Mouse (Mus musculus) hindbrain, embryonic 14.5 days (tissue): ENCODE data around the gene Mfsd4b4. TPM values are rescaled to one million over a fixed set of nuclear protein-coding genes. Genes with fewer than 3 reads are reported as not detected.
"Not testable (repeated sequence)": the region's sequence is repeated elsewhere in the genome, so short reads cannot be mapped to it uniquely, and the experiment has no call there.

Experiments
- ATAC-seq: fragments of 200-750 bp; cut with Nextera tagmentation; 2 replicates; pipeline ENCODE4 v1.8.0; 2017; ENCODE audit warnings: moderate number of reproducible peaks, mild to moderate bottlenecking, moderate TSS enrichment, moderate library complexity; ENCODE audit not compliant: low FRiP score
- DNase-seq: peaks from one replicate; pipeline ENCODE4 v3.0.0-alpha.2; 2015; ENCODE audit warnings: low spot score
- H3K27ac ChIP-seq: fragments of 300-500 bp; sonication (generic); 2 replicates; pipeline ENCODE4 v1.5.1; 2014; ENCODE audit warnings: mild to moderate bottlenecking, moderate library complexity
- H3K27me3 ChIP-seq: fragments of 300-500 bp; sonication (generic); 2 replicates; pipeline ENCODE4 v1.6.1; 2014; ENCODE audit warnings: mild to moderate bottlenecking, low read length, mixed read lengths; ENCODE audit not compliant: control insufficient read depth, insufficient read depth
- H3K36me3 ChIP-seq: fragments of 300-500 bp; sonication (generic); replicated peaks from 2 replicates; pipeline ENCODE4 v1.6.1; 2014; ENCODE audit not compliant: control insufficient read depth, insufficient read depth
- H3K4me1 ChIP-seq: fragments of 300-500 bp; sonication (generic); replicated peaks from 2 replicates; pipeline ENCODE4 v1.6.1; 2014; ENCODE audit warnings: antibody characterized with exemption, low read length, mixed read lengths; ENCODE audit not compliant: control insufficient read depth, insufficient read depth
- H3K4me2 ChIP-seq: fragments of 300-500 bp; sonication (generic); replicated peaks from 2 replicates; pipeline ENCODE4 v1.6.1; 2014; ENCODE audit warnings: mild to moderate bottlenecking, moderate library complexity
- H3K4me3 ChIP-seq: fragments of 300-500 bp; sonication (generic); replicated peaks from 2 replicates; pipeline ENCODE4 v1.5.1; 2014; ENCODE audit warnings: mild to moderate bottlenecking, low read length
- H3K9ac ChIP-seq: fragments of 300-500 bp; sonication (generic); 2 replicates; pipeline ENCODE4 v1.6.1; 2014
- H3K9me3 ChIP-seq: fragments of 300-500 bp; sonication (generic); 2 replicates; pipeline ENCODE4 v1.6.1; 2016; ENCODE audit warnings: low read length; ENCODE audit not compliant: control insufficient read depth
- WGBS: fragments of 180-500 bp; shearing (Covaris S2); extraction: QIAGEN DNeasy Blood & Tissue Kit; methylation state at CpG from one replicate; pipeline ENCODE4 v1.1.7; 2014; 5-methylcytosine and 5-hydroxymethylcytosine counted together
- polyA plus RNA-seq: library from polyadenylated mRNA; unstranded; fragments of >200 nt; fragmentation: Nextera tagmentation; extraction: Ambion mirVana; gene quantifications from 2 replicates; pipeline ENCODE4 v1.2.1, GENCODE M21; 2014

Mfsd4b4 gene
- 3.7 and 4.4 TPM in 2 replicates for polyA plus RNA-seq

GRCm38 (mm10) chr10:39898874-39899371 lies at the start of gene Mfsd4b4:
Mfsd4b4 (minus strand) TSS chr10:39899238.
- peak within 1 kb of the TSS; percentile 95 for H3K9ac ChIP-seq
- H3K4me1 ChIP-seq, result peaks cover 12% of the 10 kb centered on the region
- peak; percentile 99 for ATAC-seq
- no peaks in the 10 kb centered on the region for H3K9me3 ChIP-seq
- H3K4me3 ChIP-seq, result peak within 1 kb of the TSS; percentile 82
- H3K4me2 ChIP-seq, result peak within 1 kb of the TSS; percentile 93
- H3K36me3 ChIP-seq, result no peaks in the 10 kb centered on the region; the same call in 1 of the 2 replicates
- peak; percentile 92 for DNase-seq
- WGBS, result under 1% methylated on average over 41 of the region's 41 CpGs
- no peaks in the 10 kb centered on the region for H3K27me3 ChIP-seq
- peak within 1 kb of the TSS; percentile 88 for H3K27ac ChIP-seq

GRCm38 (mm10) chr10:39947195-39947594 lies 48.2 kb upstream of the Mfsd4b4 start:
- ATAC-seq, H3K27me3 ChIP-seq, H3K36me3 ChIP-seq, H3K9me3 ChIP-seq, H3K4me2 ChIP-seq, H3K4me1 ChIP-seq, DNase-seq, H3K4me3 ChIP-seq, H3K27ac ChIP-seq, H3K9ac ChIP-seq: not testable (repeated sequence)
- WGBS, result 80% methylated on average over 3 of the region's 3 CpGs

- Histone ChIP-seq H3K4me1 (no peaks in the 10 kb centered on the region), H3K9ac (no peak overlapping the region), H3K27ac (no peak overlapping the region), H3K27me3 (no peaks in the 10 kb centered on the region), H3K36me3 (no peaks in the 10 kb centered on the region), H3K4me2 (no peak overlapping the region), H3K9me3 (no peaks in the 10 kb centered on the region), H3K4me3 (no peak overlapping the region)
- WGBS, result 86% methylated on average over 7 of the region's 7 CpGs
- DNase-seq, result no peak
- no peak for ATAC-seq
Measured at GRCm38 (mm10) chr10:39936553-39936952, 37.5 kb upstream of the Mfsd4b4 start.

DNA sequence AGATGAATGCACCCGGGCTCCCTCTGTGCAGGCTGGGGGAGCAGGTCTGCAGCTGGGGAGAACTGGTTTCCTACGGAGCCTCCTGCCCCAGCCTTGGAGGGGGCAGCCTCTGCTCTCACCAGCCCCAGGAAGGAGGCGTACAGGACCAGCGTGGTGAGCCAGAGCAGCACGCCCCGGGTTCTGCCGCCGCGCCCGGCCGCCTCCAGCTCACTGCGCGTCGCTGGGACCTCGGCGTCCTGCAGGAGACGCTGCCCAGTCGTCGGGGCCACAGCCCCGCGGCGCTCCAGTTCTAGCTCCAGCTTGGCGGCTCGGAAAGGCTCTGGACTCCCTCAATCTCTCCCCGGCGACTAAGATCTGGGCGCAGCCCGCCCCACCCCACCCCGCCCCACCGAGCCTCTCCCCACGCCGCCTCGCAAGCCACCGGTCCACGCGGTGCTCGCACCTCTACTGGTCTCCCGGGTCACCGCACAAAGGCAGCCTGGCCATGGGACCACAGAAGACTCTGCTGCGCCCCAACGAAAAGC lies 27.6 kb upstream of the Mfsd4b4 start, which contains the start of gene Mfsd4b2:
Gene Mfsd4b2 (minus strand): TSS at position 308 of the 524 bp plus-strand sequence.
- Histone ChIP-seq H3K27ac (no peak within 1 kb of the TSS), H3K36me3 (no peaks in the 10 kb centered on the region), H3K4me1 (peaks cover 7% of the 10 kb centered on the region; the same call in 1 of the 2 replicates), H3K27me3 (peaks cover 18% of the 10 kb centered on the region), H3K4me2 (peak within 1 kb of the TSS; percentile 73), H3K9me3 (no peaks in the 10 kb centered on the region), H3K9ac (peak within 1 kb of the TSS; percentile 53), H3K4me3 (peak within 1 kb of the TSS; percentile 41)
- DNase-seq (peak; percentile 33), ATAC-seq (peak; percentile 57; the same call in 1 of the 2 replicates)
- 3% methylated on average over 39 of the region's 41 CpGs for WGBS

- not testable (repeated sequence) for H3K4me2 ChIP-seq, ATAC-seq, H3K9me3 ChIP-seq, H3K9ac ChIP-seq, H3K4me3 ChIP-seq, H3K27ac ChIP-seq, H3K36me3 ChIP-seq, H3K4me1 ChIP-seq, DNase-seq
- H3K27me3 ChIP-seq, result peaks cover 18% of the 10 kb centered on the region
- WGBS, result 75% methylated on average over 8 of the region's 8 CpGs
Measured at GRCm38 (mm10) chr10:39924556-39924955, 25.5 kb upstream of the Mfsd4b4 start.

DNA sequence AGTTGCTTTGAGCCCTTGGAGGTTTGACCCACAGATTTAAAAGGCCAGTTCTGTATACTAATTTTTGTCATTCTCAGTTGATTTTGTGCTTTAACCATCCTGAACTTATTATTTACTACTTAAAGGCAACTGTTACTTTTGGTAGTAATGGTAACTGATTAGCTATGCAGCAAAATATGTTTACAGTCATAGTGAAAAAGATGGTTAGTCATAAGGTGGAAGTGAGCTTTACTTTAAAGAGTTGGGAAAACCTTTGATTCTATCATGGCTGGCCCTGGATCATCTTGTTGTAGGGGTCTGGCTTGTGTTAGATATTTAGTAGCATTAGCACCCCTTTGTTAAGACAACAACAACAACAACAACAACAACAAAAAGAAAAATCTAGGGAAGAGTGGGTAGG lies 13.6 kb upstream of the Mfsd4b4 start:
- Histone ChIP-seq H3K4me1 (no peaks in the 10 kb centered on the region), H3K9ac (no peak overlapping the region), H3K27me3 (no peaks in the 10 kb centered on the region), H3K36me3 (no peaks in the 10 kb centered on the region), H3K4me3 (no peak overlapping the region), H3K27ac (no peak overlapping the region), H3K4me2 (no peak overlapping the region), H3K9me3 (no peaks in the 10 kb centered on the region)
- ATAC-seq (no peak), DNase-seq (no peak)

DNA sequence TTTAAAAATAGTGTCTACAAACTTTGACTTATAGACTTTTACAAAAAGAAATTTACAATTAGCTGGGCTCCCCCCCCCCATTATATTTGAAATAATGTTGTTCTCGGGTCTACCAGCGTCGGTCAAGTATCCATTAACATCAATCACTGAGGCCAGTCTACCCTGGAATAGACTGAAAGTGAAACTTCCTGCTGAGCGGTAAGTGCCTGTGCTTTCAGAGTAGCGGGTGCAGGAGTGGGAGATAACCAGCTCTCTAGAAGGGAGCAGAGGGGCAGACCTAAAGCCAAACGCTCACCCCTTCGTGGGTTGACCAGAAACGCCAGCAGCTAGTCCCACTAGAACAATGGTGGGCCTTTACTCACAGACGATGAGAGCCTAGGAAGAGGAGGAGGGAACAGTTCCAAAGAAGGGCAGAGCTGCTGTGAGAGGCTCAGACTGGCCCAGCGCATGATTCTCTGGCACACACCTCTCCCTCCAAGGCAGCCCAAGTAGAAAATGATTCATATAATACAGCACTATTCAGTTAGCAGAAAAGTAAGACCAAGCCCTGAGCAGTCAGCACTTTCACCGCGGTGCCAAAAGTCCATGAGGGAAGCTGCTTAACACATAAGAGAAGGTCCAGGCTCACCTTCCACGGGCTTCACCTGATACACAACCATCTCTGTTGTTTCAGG lies 9.9 kb upstream of the Mfsd4b4 start:
- H3K4me2 ChIP-seq, result no peak overlapping the region
- no peaks in the 10 kb centered on the region for H3K27me3 ChIP-seq
- ATAC-seq (no peak), DNase-seq (no peak)
- H3K4me3 ChIP-seq, result no peak overlapping the region
- no peaks in the 10 kb centered on the region for H3K9me3 ChIP-seq
- no peak overlapping the region for H3K27ac ChIP-seq
- no peaks in the 10 kb centered on the region for H3K4me1 ChIP-seq
- no peak overlapping the region for H3K9ac ChIP-seq
- no peaks in the 10 kb centered on the region for H3K36me3 ChIP-seq
- WGBS, result 70% methylated on average over 13 of the region's 13 CpGs

GRCm38 (mm10) chr10:39906799-39907658 lies 8.0 kb upstream of the Mfsd4b4 start:
- 83% methylated on average over 10 of the region's 10 CpGs for WGBS
- Histone ChIP-seq H3K9ac (no peak overlapping the region), H3K4me1 (no peaks in the 10 kb centered on the region), H3K27me3 (no peaks in the 10 kb centered on the region), H3K4me3 (no peak overlapping the region), H3K27ac (no peak overlapping the region), H3K36me3 (no peaks in the 10 kb centered on the region), H3K9me3 (no peaks in the 10 kb centered on the region), H3K4me2 (no peak overlapping the region)
- DNase-seq, result no peak
- no peak for ATAC-seq

- no peak for ATAC-seq
- WGBS, result 83% methylated on average over 3 of the region's 3 CpGs
- H3K9me3 ChIP-seq, result no peaks in the 10 kb centered on the region
- DNase-seq, result no peak
- no peak overlapping the region for H3K4me2 ChIP-seq
- no peaks in the 10 kb centered on the region for H3K36me3 ChIP-seq
- H3K27me3 ChIP-seq, result no peaks in the 10 kb centered on the region
- H3K27ac ChIP-seq, result no peak overlapping the region
- 0 out of 2 replicates have a peak, but pooled peaks cover 5% of the 10 kb centered on the region for H3K4me1 ChIP-seq
- no peak overlapping the region for H3K9ac ChIP-seq
- no peak overlapping the region for H3K4me3 ChIP-seq
Measured at GRCm38 (mm10) chr10:39904191-39904590, 5.2 kb upstream of the Mfsd4b4 start.
